Mouse (Mus musculus): ENCODE results near the gene Shisa9. TPM values are rescaled to one million over a fixed set of nuclear protein-coding genes. Genes with fewer than 3 reads are reported as not detected.

Shisa9 gene
- polyA plus RNA-seq, 2 experiments from 2014 or later, result not detected

Other genes starting within 250 kb of the Shisa9 start
- gene Cpped1, start 74.7 kb upstream of the Shisa9 start, polyA plus RNA-seq (2017; shearing (Covaris generic)), result 10 to 100 TPM in 1 of 2 experiments, 1 to 10 TPM in 1; 9.6 to 10.7 TPM